Mouse (Mus musculus) CD8-positive naive resting alpha-beta T cell, adult 2 months (primary cell): ENCODE data around the gene Dusp8.
A peak's percentile ranks its signal among the peaks of the same experiment; 100 is the strongest.
"Not testable (repeated sequence)": the region's sequence is repeated elsewhere in the genome, so short reads cannot be mapped to it uniquely, and the experiment has no call there.

ENCODE experiments used
- DNase-seq, 2 experiments: peaks; one replicate each; pipeline ENCODE4 v3.0.0; 2022; ENCODE audit warnings: low read depth in 2 of 2, low spot score in 2 of 2

Dusp8 gene

GRCm38 (mm10) chr7:142095183-142095931 is at the start of gene Dusp8:
Gene Dusp8 (minus strand): TSS chr7:142095843.
- DNase-seq: peak; percentile 72 to 75

GRCm38 (mm10) chr7:142144507-142144906 is 48.9 kb upstream of the Dusp8 start, which contains the start of gene Gm45337:
Gene Gm45337 (minus strand): TSS chr7:142144607.
- no peak for DNase-seq

GRCm38 (mm10) chr7:142143506-142144010 is 47.9 kb upstream of the Dusp8 start:
- not testable (repeated sequence) for DNase-seq

GRCm38 (mm10) chr7:142140696-142141095 is 45.1 kb upstream of the Dusp8 start:
- DNase-seq: no peak

- not testable (repeated sequence) for DNase-seq
Observed at GRCm38 (mm10) chr7:142135934-142136333, 40.3 kb upstream of the Dusp8 start, which contains the start of gene Gm39115. Gene Gm39115 (minus strand): TSS chr7:142136034.

- DNase-seq: no peak
Observed at GRCm38 (mm10) chr7:142134206-142134995, 38.8 kb upstream of the Dusp8 start.

- no peak for DNase-seq
Observed at GRCm38 (mm10) chr7:142128843-142129242, 33.2 kb upstream of the Dusp8 start.

- not testable (repeated sequence) for DNase-seq
Observed at GRCm38 (mm10) chr7:142120629-142121028, 25.0 kb upstream of the Dusp8 start, which contains the start of gene Gm45618. Gene Gm45618 (minus strand): TSS chr7:142120729.

- DNase-seq: no peak
Observed at GRCm38 (mm10) chr7:142119632-142120031, 24.0 kb upstream of the Dusp8 start.

- DNase-seq: no peak
Observed at GRCm38 (mm10) chr7:142104747-142105146, 9.1 kb upstream of the Dusp8 start.

GRCm38 (mm10) chr7:142097776-142098175 is 2.1 kb upstream of the Dusp8 start:
- peak; percentile 60 to 61 for DNase-seq

GRCm38 (mm10) chr7:142096701-142097100 is 1.1 kb upstream of the Dusp8 start:
- DNase-seq: no peak

- DNase-seq: peak in 1 of 2 experiments; percentile 31
Observed at GRCm38 (mm10) chr7:142094301-142095143, 1.1 kb downstream of the Dusp8 start.

GRCm38 (mm10) chr7:142093696-142094240 is 1.9 kb downstream of the Dusp8 start:
- DNase-seq: no peak

GRCm38 (mm10) chr7:142092991-142093390 is 2.7 kb downstream of the Dusp8 start:
- no peak for DNase-seq

GRCm38 (mm10) chr7:142091848-142092247 is 3.8 kb downstream of the Dusp8 start:
- no peak for DNase-seq

GRCm38 (mm10) chr7:142089648-142090447 is 5.8 kb downstream of the Dusp8 start:
- no peak for DNase-seq

- DNase-seq: no peak
Observed at GRCm38 (mm10) chr7:142088886-142089285, 6.8 kb downstream of the Dusp8 start.

- no peak for DNase-seq
Observed at GRCm38 (mm10) chr7:142087069-142087652, 8.5 kb downstream of the Dusp8 start.
